In the genomic region with DNA sequence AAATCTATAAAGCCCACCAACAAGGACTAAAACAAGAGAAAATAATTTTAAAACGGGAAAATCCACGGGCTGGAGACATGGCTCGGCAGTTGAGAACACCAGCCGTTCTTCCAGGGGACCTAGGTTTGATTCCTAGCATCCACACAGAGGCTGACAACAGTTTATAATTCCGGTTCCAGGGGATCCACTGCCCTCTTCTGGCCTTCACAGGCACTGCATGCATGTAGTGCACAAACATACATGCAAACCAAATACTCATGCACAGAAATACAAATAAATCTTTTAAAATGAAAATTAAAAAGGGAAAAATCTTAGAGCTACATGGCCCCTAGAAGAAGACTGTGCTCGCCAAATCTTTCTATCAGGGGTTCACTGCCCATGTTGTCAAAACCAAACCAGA, we compare ENCODE assay signal across 14 mouse cellular contexts.
DNase-seq lines count a peak whose midpoint lies in the region; ATAC-seq and TF ChIP-seq lines count a peak whose summit lies in the region.
"Had no signal": no experiment of that assay in that cellular context is flagged by ENCODE, and none has a peak within 500 bp of the region (broad histone marks: within the 10 kb centered on the region; RNA-seq: fewer than 3 reads in every experiment).

No protein-coding gene starts in this region.

- H3K27me3 ChIP-seq in forebrain, postnatal 0 days (ENCODE audit: insufficient read depth, low read length), result no peaks in the 10 kb centered on the region
- no peaks in the 10 kb centered on the region for H3K27me3 ChIP-seq in forebrain, embryonic 14.5 days (replicated peaks; ENCODE audit: control insufficient read depth, insufficient read depth, low read length)
- no peaks in the 10 kb centered on the region for H3K27me3 ChIP-seq in midbrain, postnatal 0 days (ENCODE audit: insufficient read depth, low read length)
- no peaks in the 10 kb centered on the region for H3K27me3 ChIP-seq in midbrain, embryonic 16.5 days (ENCODE audit: control insufficient read depth, insufficient read depth, low read depth, low read length)
- no peaks in the 10 kb centered on the region for H3K27me3 ChIP-seq in embryonic facial prominence, embryonic 10.5 days (replicated peaks; ENCODE audit: low read depth, poor library complexity, severe bottlenecking)
- H3K27me3 ChIP-seq: heart, embryonic 15.5 days; limb, embryonic 13.5 days; neural tube, embryonic 12.5 days; Patski had no signal

- ATAC-seq in forebrain, postnatal 0 days, result no peak
- ATAC-seq in forebrain, embryonic 14.5 days, result no peak
- ATAC-seq in midbrain, postnatal 0 days (ENCODE audit: low FRiP score), result no peak
- no peak for ATAC-seq in midbrain, embryonic 16.5 days
- ATAC-seq: Patski had no signal

- no peak overlapping the region for H3K9ac ChIP-seq in forebrain, postnatal 0 days
- H3K9ac ChIP-seq in forebrain, embryonic 14.5 days (ENCODE audit: low read length), result no peak overlapping the region
- H3K9ac ChIP-seq in midbrain, postnatal 0 days (replicated peaks; ENCODE audit: low read length, poor library complexity, severe bottlenecking), result no peak overlapping the region
- H3K9ac ChIP-seq in midbrain, embryonic 16.5 days (ENCODE audit: low read depth, low read length), result no peak overlapping the region
- H3K9ac ChIP-seq: heart, embryonic 15.5 days; limb, embryonic 13.5 days; neural tube, embryonic 12.5 days had no signal

- H3K4me2 ChIP-seq in forebrain, postnatal 0 days (ENCODE audit: low read depth), result no peak overlapping the region
- no peak overlapping the region for H3K4me2 ChIP-seq in forebrain, embryonic 14.5 days (ENCODE audit: low read length)
- H3K4me2 ChIP-seq in midbrain, postnatal 0 days (ENCODE audit: low read depth, low read length, poor library complexity, severe bottlenecking), result no peak overlapping the region
- H3K4me2 ChIP-seq in midbrain, embryonic 16.5 days (ENCODE audit: low read length), result no peak overlapping the region
- H3K4me2 ChIP-seq: heart, embryonic 15.5 days; limb, embryonic 13.5 days; neural tube, embryonic 12.5 days had no signal

- H3K9me3 ChIP-seq in forebrain, postnatal 0 days (ENCODE audit: low read length), result no peaks in the 10 kb centered on the region
- H3K9me3 ChIP-seq in forebrain, embryonic 14.5 days (replicated peaks; ENCODE audit: control insufficient read depth, low read length), result no peaks in the 10 kb centered on the region
- no peaks in the 10 kb centered on the region for H3K9me3 ChIP-seq in midbrain, postnatal 0 days (ENCODE audit: low read length)
- no peaks in the 10 kb centered on the region for H3K9me3 ChIP-seq in midbrain, embryonic 16.5 days (replicated peaks; ENCODE audit: control insufficient read depth, low read length, poor library complexity, severe bottlenecking)
- H3K9me3 ChIP-seq in embryonic facial prominence, embryonic 10.5 days, result 0 out of 2 replicates have a peak, but pooled peaks cover 5% of the 10 kb centered on the region
- H3K9me3 ChIP-seq: heart, embryonic 15.5 days had no signal

- no peak overlapping the region for H3K27ac ChIP-seq in forebrain, postnatal 0 days (ENCODE audit: low read depth, low read length)
- H3K27ac ChIP-seq in forebrain, embryonic 14.5 days (ENCODE audit: low read depth, low read length), result no peak overlapping the region
- H3K27ac ChIP-seq in layer of hippocampus, adult 2 months, result peak overlapping the region; percentile 91; the same call in 1 of the 2 replicates
- H3K27ac ChIP-seq in midbrain, postnatal 0 days (ENCODE audit: low read depth, low read length), result no peak overlapping the region
- H3K27ac ChIP-seq in midbrain, embryonic 16.5 days (ENCODE audit: low read length), result no peak overlapping the region
- no peak overlapping the region for H3K27ac ChIP-seq in embryonic facial prominence, embryonic 10.5 days (replicated peaks)
- H3K27ac ChIP-seq: heart, embryonic 15.5 days; limb, embryonic 13.5 days; neural tube, embryonic 12.5 days had no signal

- H3K4me1 ChIP-seq in forebrain, postnatal 0 days (ENCODE audit: insufficient read depth), result peaks cover 12% of the 10 kb centered on the region
- H3K4me1 ChIP-seq in forebrain, embryonic 14.5 days (ENCODE audit: control insufficient read depth, insufficient read depth, low read length), result peaks cover 2% of the 10 kb centered on the region
- peaks cover 5% of the 10 kb centered on the region; the same call in 1 of the 2 replicates for H3K4me1 ChIP-seq in midbrain, postnatal 0 days (ENCODE audit: insufficient read depth, low read length)
- peaks cover 10% of the 10 kb centered on the region; the same call in 1 of the 2 replicates for H3K4me1 ChIP-seq in midbrain, embryonic 16.5 days (ENCODE audit: control insufficient read depth, insufficient read depth, low read length)
- peaks cover 26% of the 10 kb centered on the region for H3K4me1 ChIP-seq in embryonic facial prominence, embryonic 10.5 days

- no peak overlapping the region for H3K4me3 ChIP-seq in forebrain, postnatal 0 days (ENCODE audit: low read depth, low read length)
- no peak overlapping the region for H3K4me3 ChIP-seq in forebrain, embryonic 14.5 days (ENCODE audit: low read depth, low read length)
- no peak overlapping the region for H3K4me3 ChIP-seq in layer of hippocampus, adult 2 months
- H3K4me3 ChIP-seq in midbrain, postnatal 0 days (ENCODE audit: low read depth, low read length), result no peak overlapping the region
- H3K4me3 ChIP-seq in midbrain, embryonic 16.5 days (ENCODE audit: low read depth, low read length), result no peak overlapping the region
- no peak overlapping the region for H3K4me3 ChIP-seq in embryonic facial prominence, embryonic 10.5 days
- H3K4me3 ChIP-seq: heart, embryonic 15.5 days; limb, embryonic 13.5 days; neural tube, embryonic 12.5 days had no signal

- 97% methylated on average over 6 of the region's 6 CpGs for WGBS in forebrain, postnatal 0 days
- WGBS in forebrain, embryonic 14.5 days, result 95% methylated on average over 6 of the region's 6 CpGs
- WGBS in midbrain, postnatal 0 days, result 96% methylated on average over 6 of the region's 6 CpGs
- 94% methylated on average over 6 of the region's 6 CpGs for WGBS in midbrain, embryonic 16.5 days
- WGBS in embryonic facial prominence, embryonic 10.5 days, result 94% methylated on average over 6 of the region's 6 CpGs

- no peaks in the 10 kb centered on the region for H3K36me3 ChIP-seq in forebrain, postnatal 0 days (ENCODE audit: insufficient read depth)
- no peaks in the 10 kb centered on the region for H3K36me3 ChIP-seq in forebrain, embryonic 14.5 days (ENCODE audit: control insufficient read depth, insufficient read depth, low read length)
- H3K36me3 ChIP-seq in midbrain, postnatal 0 days (ENCODE audit: insufficient read depth, low read length), result no peaks in the 10 kb centered on the region
- no peaks in the 10 kb centered on the region for H3K36me3 ChIP-seq in midbrain, embryonic 16.5 days (ENCODE audit: control insufficient read depth, insufficient read depth, low read length)
- 0 out of 2 replicates have a peak, but pooled peaks cover 6% of the 10 kb centered on the region for H3K36me3 ChIP-seq in embryonic facial prominence, embryonic 10.5 days (replicated peaks)
- H3K36me3 ChIP-seq: heart, embryonic 15.5 days; limb, embryonic 13.5 days had no signal

- DNase-seq in forebrain, postnatal 0 days, result no peak
- DNase-seq in forebrain, embryonic 14.5 days (ENCODE audit: low spot score), result no peak
- no peak for DNase-seq in layer of hippocampus, adult 2 months (ENCODE audit: low spot score in 2 of 2)
- no peak for DNase-seq in layer of hippocampus, postnatal 36 days
- no peak for DNase-seq in midbrain, postnatal 0 days (ENCODE audit: low spot score)
- no peak for DNase-seq in embryonic facial prominence, embryonic 10.5 days (ENCODE audit: low spot score)
- no peak for DNase-seq in natural killer cell, adult 2 months (ENCODE audit: low spot score in 2 of 2)
- DNase-seq: kidney, postnatal 10 days; thymus, postnatal 4 days had no signal

- peak; percentile 47 for TF ChIP-seq CTCF in forebrain, postnatal 0 days (IDR thresholded peaks at IDR 0.05; ENCODE audit: low read depth)
- TF ChIP-seq CTCF in layer of hippocampus, adult 2 months (conservative IDR thresholded peaks at IDR 0.05), result peak; percentile 70
- TF ChIP-seq CTCF in midbrain, postnatal 0 days (IDR thresholded peaks at IDR 0.05), result peak; percentile 52
